Mouse (Mus musculus) right cerebral cortex, adult 2 months (tissue): ENCODE results near the gene Specc1l.
"Not testable (repeated sequence)": the region's sequence is repeated elsewhere in the genome, so short reads cannot be mapped to it uniquely, and the experiment has no call there.

Source experiments
- DNase-seq, 2 experiments: peaks; one replicate each; pipeline ENCODE4 v3.0.0; 2021 to 2022; ENCODE audit warnings: low spot score in 2 of 2

Specc1l gene

GRCm38 (mm10) chr10:75353838-75354241 is 142.0 kb downstream of the Specc1l start:
- DNase-seq = not testable (repeated sequence)

GRCm38 (mm10) chr10:75355341-75355740 is 143.5 kb downstream of the Specc1l start:
- no peak for DNase-seq
